Mouse (Mus musculus) limb, embryonic 11.5 days (tissue): ENCODE measurements around the gene Cel. TPM values are rescaled to one million over a fixed set of nuclear protein-coding genes. Genes with fewer than 3 reads are reported as not detected.

Source experiments
- ATAC-seq: fragments of 200-750 bp; cut with Nextera tagmentation; 2 replicates; pipeline ENCODE4 v1.8.0; 2017; ENCODE audit warnings: low read depth; ENCODE audit not compliant: insufficient number of reproducible peaks, low FRiP score, low TSS enrichment
- DNase-seq: peaks from one replicate; pipeline ENCODE4 v3.0.0-alpha.2; 2015; ENCODE audit warnings: low spot score
- H3K27ac ChIP-seq: fragments of 300-500 bp; sonication (generic); replicated peaks from 2 replicates; pipeline ENCODE4 v1.5.1; 2014; ENCODE audit warnings: low read depth, mild to moderate bottlenecking, low read length
- H3K27me3 ChIP-seq: fragments of 300-500 bp; sonication (generic); 2 replicates; pipeline ENCODE4 v1.6.1; 2014; ENCODE audit warnings: mild to moderate bottlenecking, low read length, mixed read lengths; ENCODE audit not compliant: control insufficient read depth, insufficient read depth
- H3K36me3 ChIP-seq: fragments of 300-500 bp; sonication (generic); 2 replicates; pipeline ENCODE4 v1.6.1; 2014; ENCODE audit warnings: mild to moderate bottlenecking, low read length, moderate library complexity, mixed read lengths; ENCODE audit not compliant: control insufficient read depth, insufficient read depth
- H3K4me1 ChIP-seq: fragments of 300-500 bp; sonication (generic); 2 replicates; pipeline ENCODE4 v1.6.1; 2014; ENCODE audit warnings: low read length, mixed read lengths; ENCODE audit not compliant: control insufficient read depth, insufficient read depth
- H3K4me2 ChIP-seq: fragments of 300-500 bp; sonication (generic); 2 replicates; pipeline ENCODE4 v1.6.1; 2014; ENCODE audit warnings: low read depth, mild to moderate bottlenecking, moderate library complexity; ENCODE audit not compliant: severe bottlenecking
- H3K4me3 ChIP-seq: fragments of 300-500 bp; sonication (generic); 2 replicates; pipeline ENCODE4 v1.5.1; 2014; ENCODE audit warnings: low read depth, low read length
- H3K9ac ChIP-seq: fragments of 300-500 bp; sonication (generic); 2 replicates; pipeline ENCODE4 v1.6.1; 2014; ENCODE audit warnings: mild to moderate bottlenecking, low read length
- H3K9me3 ChIP-seq: fragments of 300-500 bp; sonication (generic); 2 replicates; pipeline ENCODE4 v1.6.1; 2016; ENCODE audit warnings: low read length; ENCODE audit not compliant: control insufficient read depth
- WGBS: fragments of 180-500 bp; shearing (Covaris S2); extraction: QIAGEN DNeasy Blood & Tissue Kit; methylation state at CpG from one replicate; pipeline ENCODE4 v1.1.7; 2014; 5-methylcytosine and 5-hydroxymethylcytosine counted together
- polyA plus RNA-seq: library from polyadenylated mRNA; unstranded; fragments of >200 nt; fragmentation: Nextera tagmentation; extraction: Ambion mirVana; gene quantifications from 2 replicates; pipeline ENCODE4 v1.2.1, GENCODE M21; 2014

Cel gene
- not detected in 2 replicates for polyA plus RNA-seq

GRCm38 (mm10) chr2:28563303-28563702, at the start of gene Cel:
Gene Cel (minus strand): TSS chr2:28563403.
- H3K9ac ChIP-seq = no peak within 1 kb of the TSS
- ATAC-seq (no peak), DNase-seq (no peak)
- 74% methylated on average over 6 of the region's 6 CpGs for WGBS
- H3K27me3 ChIP-seq = no peaks in the 10 kb centered on the region
- no peak within 1 kb of the TSS for H3K4me3 ChIP-seq
- H3K4me1 ChIP-seq = no peaks in the 10 kb centered on the region
- H3K4me2 ChIP-seq = no peak within 1 kb of the TSS
- H3K36me3 ChIP-seq = peaks cover 11% of the 10 kb centered on the region
- no peaks in the 10 kb centered on the region for H3K9me3 ChIP-seq
- no peak within 1 kb of the TSS for H3K27ac ChIP-seq

GRCm38 (mm10) chr2:28612436-28613063, 49.3 kb upstream of the Cel start:
- ATAC-seq (no peak), DNase-seq (no peak)
- Histone ChIP-seq H3K9me3 (no peaks in the 10 kb centered on the region), H3K9ac (no peak overlapping the region), H3K4me3 (no peak overlapping the region), H3K4me2 (no peak overlapping the region), H3K4me1 (peaks cover 3% of the 10 kb centered on the region; the same call in 1 of the 2 replicates), H3K27me3 (no peaks in the 10 kb centered on the region), H3K27ac (no peak overlapping the region), H3K36me3 (no peaks in the 10 kb centered on the region; the same call in 1 of the 2 replicates)
- 62% methylated on average over 10 of the region's 10 CpGs for WGBS

GRCm38 (mm10) chr2:28611407-28611787, 48.2 kb upstream of the Cel start:
- 87% methylated on average over 17 of the region's 17 CpGs for WGBS
- ATAC-seq = no peak
- H3K9ac ChIP-seq = no peak overlapping the region
- H3K27ac ChIP-seq = no peak overlapping the region
- peaks cover 3% of the 10 kb centered on the region; the same call in 1 of the 2 replicates for H3K4me1 ChIP-seq
- H3K4me2 ChIP-seq = no peak overlapping the region
- H3K36me3 ChIP-seq = no peaks in the 10 kb centered on the region; the same call in 1 of the 2 replicates
- no peak for DNase-seq
- H3K27me3 ChIP-seq = no peaks in the 10 kb centered on the region
- no peaks in the 10 kb centered on the region for H3K9me3 ChIP-seq
- H3K4me3 ChIP-seq = no peak overlapping the region

- Histone ChIP-seq H3K27me3 (no peaks in the 10 kb centered on the region), H3K4me3 (no peak overlapping the region), H3K9me3 (no peaks in the 10 kb centered on the region), H3K4me2 (no peak overlapping the region), H3K9ac (no peak overlapping the region), H3K27ac (no peak overlapping the region), H3K4me1 (peaks cover 3% of the 10 kb centered on the region; the same call in 1 of the 2 replicates), H3K36me3 (no peaks in the 10 kb centered on the region; the same call in 1 of the 2 replicates)
- ATAC-seq (no peak), DNase-seq (no peak)
- WGBS = 81% methylated on average over 12 of the region's 12 CpGs
Observed at GRCm38 (mm10) chr2:28610716-28611406, 47.7 kb upstream of the Cel start.

- WGBS = 89% methylated on average over 10 of the region's 10 CpGs
- Histone ChIP-seq H3K36me3 (no peaks in the 10 kb centered on the region; the same call in 1 of the 2 replicates), H3K27me3 (no peaks in the 10 kb centered on the region), H3K4me2 (no peak overlapping the region), H3K9me3 (no peaks in the 10 kb centered on the region), H3K4me3 (no peak overlapping the region), H3K27ac (no peak overlapping the region), H3K4me1 (peaks cover 3% of the 10 kb centered on the region; the same call in 1 of the 2 replicates), H3K9ac (no peak overlapping the region)
- ATAC-seq (no peak), DNase-seq (no peak)
Observed at GRCm38 (mm10) chr2:28609851-28610250, 46.6 kb upstream of the Cel start.

GRCm38 (mm10) chr2:28607341-28608165, 44.4 kb upstream of the Cel start:
- no peaks in the 10 kb centered on the region for H3K9me3 ChIP-seq
- H3K27ac ChIP-seq = no peak overlapping the region
- H3K4me1 ChIP-seq = peaks cover 3% of the 10 kb centered on the region; the same call in 1 of the 2 replicates
- ATAC-seq = no peak
- H3K36me3 ChIP-seq = no peaks in the 10 kb centered on the region
- no peak for DNase-seq
- no peak overlapping the region for H3K9ac ChIP-seq
- H3K4me3 ChIP-seq = no peak overlapping the region
- 41% methylated on average over 10 of the region's 10 CpGs for WGBS
- no peaks in the 10 kb centered on the region for H3K27me3 ChIP-seq
- no peak overlapping the region for H3K4me2 ChIP-seq

- no peak for DNase-seq
- H3K4me2 ChIP-seq = no peak overlapping the region
- peaks cover 3% of the 10 kb centered on the region; the same call in 1 of the 2 replicates for H3K4me1 ChIP-seq
- H3K27ac ChIP-seq = no peak overlapping the region
- H3K27me3 ChIP-seq = no peaks in the 10 kb centered on the region
- H3K9ac ChIP-seq = no peak overlapping the region
- no peaks in the 10 kb centered on the region for H3K9me3 ChIP-seq
- H3K4me3 ChIP-seq = no peak overlapping the region
- WGBS = 63% methylated on average over 8 of the region's 8 CpGs
- H3K36me3 ChIP-seq = no peaks in the 10 kb centered on the region
- no peak for ATAC-seq
Observed at GRCm38 (mm10) chr2:28606601-28607340, 43.6 kb upstream of the Cel start.
